Mouse (Mus musculus) frontal cortex, postnatal 10 days (tissue): Measurements from ENCODE around the gene A430005L14Rik.
"Not testable (repeated sequence)": the region's sequence is repeated elsewhere in the genome, so short reads cannot be mapped to it uniquely, and the experiment has no call there.

Source experiments
- DNase-seq, 2 experiments: peaks; one replicate each; pipeline ENCODE4 v3.0.0; 2022; ENCODE audit warnings: low spot score in 2 of 2, mixed read lengths in 1 of 2

A430005L14Rik gene

GRCm38 (mm10) chr4:153956569-153957405 is at the start of gene A430005L14Rik:
TSS of gene A430005L14Rik (plus strand) at chr4:153957237.
- DNase-seq: peak; percentile 96 to 98

- no peak for DNase-seq
These were observed 49.5 kb upstream of the A430005L14Rik start for GRCm38 (mm10) chr4:153907573-153907972.

GRCm38 (mm10) chr4:153913635-153914034 is 43.4 kb upstream of the A430005L14Rik start:
- DNase-seq: no peak

GRCm38 (mm10) chr4:153917773-153918500 is 39.1 kb upstream of the A430005L14Rik start:
- no peak for DNase-seq

- no peak for DNase-seq
These were observed 36.4 kb upstream of the A430005L14Rik start for GRCm38 (mm10) chr4:153920517-153921233.

- not testable (repeated sequence) for DNase-seq
These were observed 34.9 kb upstream of the A430005L14Rik start for GRCm38 (mm10) chr4:153922090-153922489.

GRCm38 (mm10) chr4:153928772-153929299 is 28.2 kb upstream of the A430005L14Rik start:
- DNase-seq: no peak

- no peak for DNase-seq
These were observed 27.6 kb upstream of the A430005L14Rik start for GRCm38 (mm10) chr4:153929425-153929824.

- DNase-seq: no peak
These were observed 27.1 kb upstream of the A430005L14Rik start for GRCm38 (mm10) chr4:153929921-153930320.

- peak in 1 of 2 experiments; percentile 53 for DNase-seq
These were observed 13.8 kb upstream of the A430005L14Rik start for GRCm38 (mm10) chr4:153943243-153943642.

GRCm38 (mm10) chr4:153944261-153944660 is 12.8 kb upstream of the A430005L14Rik start:
- no peak for DNase-seq

GRCm38 (mm10) chr4:153945741-153946140 is 11.3 kb upstream of the A430005L14Rik start:
- DNase-seq: no peak

GRCm38 (mm10) chr4:153950372-153950771 is 6.7 kb upstream of the A430005L14Rik start:
- no peak for DNase-seq

GRCm38 (mm10) chr4:153951150-153951549 is 5.9 kb upstream of the A430005L14Rik start:
- DNase-seq: no peak

GRCm38 (mm10) chr4:153951692-153952091 is 5.3 kb upstream of the A430005L14Rik start:
- no peak for DNase-seq

- DNase-seq: no peak
These were observed 1.4 kb upstream of the A430005L14Rik start for GRCm38 (mm10) chr4:153955651-153956050.

GRCm38 (mm10) chr4:153957444-153958250 is 610 bp downstream of the A430005L14Rik start:
- DNase-seq: no peak

- no peak for DNase-seq
These were observed 5.6 kb downstream of the A430005L14Rik start for GRCm38 (mm10) chr4:153962631-153963030.

- DNase-seq: no peak
These were observed 9.6 kb downstream of the A430005L14Rik start for GRCm38 (mm10) chr4:153966651-153967050.

- no peak for DNase-seq
These were observed 10.5 kb downstream of the A430005L14Rik start for GRCm38 (mm10) chr4:153967556-153967955.

- no peak for DNase-seq
These were observed 11.0 kb downstream of the A430005L14Rik start for GRCm38 (mm10) chr4:153968063-153968462.
